Mouse (Mus musculus): ENCODE measurements at regions not wholly inside any gene's neighbourhood (a gene's known extent, or its start where the extent isn't known, plus 50 kb on each side); places are given as distances from the start of the nearest gene placed in this dataset.

GRCm38 (mm10) chr17:67569865-67570264, 62.7 kb downstream of the Lrrc30 start:
- Histone ChIP-seq H3K27me3 (no peaks in the 10 kb centered on the region), H3K4me3 (no peak overlapping the region), H3K4me2 (no peak overlapping the region), H3K27ac (no peak overlapping the region), H3K36me3 (no peaks in the 10 kb centered on the region), H3K9me3 (replicated peaks) (no peaks in the 10 kb centered on the region), H3K4me1 (replicated peaks) (no peaks in the 10 kb centered on the region), H3K9ac (no peak overlapping the region)
- WGBS, result 80% methylated on average over 6 of the region's 6 CpGs
- ATAC-seq (replicated peaks; ENCODE audit: insufficient number of reproducible peaks, insufficient read depth, low FRiP score, low read depth), result no peak

GRCm38 (mm10) chr17:67566216-67566615, 66.3 kb downstream of the Lrrc30 start:
- Histone ChIP-seq H3K27me3 (no peaks in the 10 kb centered on the region), H3K4me2 (no peak overlapping the region), H3K27ac (0 out of 2 replicates have a peak overlapping the region, but pooled peaks have one; percentile 32), H3K36me3 (no peaks in the 10 kb centered on the region), H3K4me3 (no peak overlapping the region), H3K9ac (no peak overlapping the region), H3K4me1 (replicated peaks) (no peaks in the 10 kb centered on the region), H3K9me3 (replicated peaks) (no peaks in the 10 kb centered on the region)
- ATAC-seq (replicated peaks; ENCODE audit: insufficient number of reproducible peaks, insufficient read depth, low FRiP score, low read depth), result no peak
- 78% methylated on average over 11 of the region's 11 CpGs for WGBS

DNA sequence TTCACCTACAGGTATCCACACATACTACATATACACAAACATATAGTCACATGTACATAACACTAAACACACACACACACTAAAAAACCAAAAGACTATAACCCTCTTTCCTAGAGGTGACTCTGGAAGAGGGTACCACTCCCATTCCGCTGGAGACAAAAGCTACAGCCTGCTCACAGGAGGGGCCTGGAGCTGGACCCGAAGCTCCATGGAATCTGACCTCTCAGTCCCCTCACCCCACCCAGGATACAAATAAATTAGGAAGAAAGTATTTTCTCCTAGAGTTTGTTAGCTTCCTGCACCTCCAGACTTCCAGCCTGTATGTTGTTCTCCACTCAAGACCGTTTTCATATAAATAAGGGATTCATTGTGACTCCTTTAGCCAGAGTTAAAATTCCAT, 66.8 kb downstream of the Lrrc30 start:
- ATAC-seq (replicated peaks; ENCODE audit: insufficient number of reproducible peaks, insufficient read depth, low FRiP score, low read depth), result no peak
- peak overlapping the region; percentile 32; the same call in 1 of the 2 replicates for H3K27ac ChIP-seq

DNA sequence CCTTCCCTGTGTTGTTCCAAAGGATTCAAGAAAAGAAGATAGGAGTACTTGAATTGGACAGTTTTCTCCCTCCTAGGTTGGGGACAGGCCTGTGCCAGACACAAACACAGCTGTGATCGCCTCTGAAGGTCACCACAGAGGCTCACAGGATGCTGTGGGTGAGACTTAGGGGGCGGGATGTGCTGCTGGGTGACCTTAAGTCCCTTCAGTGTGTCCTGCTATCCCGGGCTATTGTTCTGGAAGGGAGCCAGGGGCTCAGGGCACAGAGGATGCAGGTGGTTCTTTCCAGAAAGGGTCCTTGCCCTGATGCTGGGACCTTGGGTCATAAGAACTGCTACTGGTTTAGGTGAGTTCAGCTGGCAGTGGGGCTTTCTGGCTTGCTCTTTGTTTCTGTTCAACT, 67.7 kb downstream of the Lrrc30 start:
- 35% methylated on average over 3 of the region's 3 CpGs for WGBS
- ATAC-seq (replicated peaks; ENCODE audit: insufficient number of reproducible peaks, insufficient read depth, low FRiP score, low read depth), result no peak
- H3K9ac ChIP-seq, result no peak overlapping the region
- no peaks in the 10 kb centered on the region for H3K36me3 ChIP-seq
- H3K4me1 ChIP-seq (replicated peaks), result no peaks in the 10 kb centered on the region
- H3K9me3 ChIP-seq (replicated peaks), result no peaks in the 10 kb centered on the region
- H3K4me3 ChIP-seq, result no peak overlapping the region
- no peak overlapping the region for H3K27ac ChIP-seq
- H3K4me2 ChIP-seq, result no peak overlapping the region
- H3K27me3 ChIP-seq, result no peaks in the 10 kb centered on the region

More for the DNA sequence above, 66.8 kb downstream of the Lrrc30 start:
- Histone ChIP-seq H3K4me3 (no peak overlapping the region), H3K9me3 (replicated peaks) (no peaks in the 10 kb centered on the region), H3K9ac (no peak overlapping the region), H3K4me2 (no peak overlapping the region), H3K4me1 (replicated peaks) (no peaks in the 10 kb centered on the region), H3K27me3 (no peaks in the 10 kb centered on the region), H3K36me3 (no peaks in the 10 kb centered on the region)
- 51% methylated on average over 3 of the region's 3 CpGs for WGBS

GRCm38 (mm10) chr17:67563036-67563435, 69.5 kb downstream of the Lrrc30 start:
- 77% methylated on average over 7 of the region's 7 CpGs for WGBS
- H3K9ac ChIP-seq, result no peak overlapping the region
- H3K27me3 ChIP-seq, result no peaks in the 10 kb centered on the region
- no peak overlapping the region for H3K4me2 ChIP-seq
- no peak overlapping the region for H3K27ac ChIP-seq
- H3K4me1 ChIP-seq (replicated peaks), result no peaks in the 10 kb centered on the region
- ATAC-seq (replicated peaks; ENCODE audit: insufficient number of reproducible peaks, insufficient read depth, low FRiP score, low read depth), result no peak
- no peak overlapping the region for H3K4me3 ChIP-seq
- H3K36me3 ChIP-seq, result no peaks in the 10 kb centered on the region
- H3K9me3 ChIP-seq (replicated peaks), result no peaks in the 10 kb centered on the region

- H3K36me3 ChIP-seq, result no peaks in the 10 kb centered on the region
- 24% methylated on average over 4 of the region's 4 CpGs for WGBS
- H3K27me3 ChIP-seq, result no peaks in the 10 kb centered on the region
- no peak overlapping the region for H3K9ac ChIP-seq
- no peak overlapping the region for H3K27ac ChIP-seq
- H3K9me3 ChIP-seq (replicated peaks), result no peaks in the 10 kb centered on the region
- H3K4me1 ChIP-seq (replicated peaks), result no peaks in the 10 kb centered on the region
- ATAC-seq (replicated peaks; ENCODE audit: insufficient number of reproducible peaks, insufficient read depth, low FRiP score, low read depth), result no peak
- no peak overlapping the region for H3K4me3 ChIP-seq
- no peak overlapping the region for H3K4me2 ChIP-seq
Observed at GRCm38 (mm10) chr17:67561802-67562201, 70.7 kb downstream of the Lrrc30 start.

DNA sequence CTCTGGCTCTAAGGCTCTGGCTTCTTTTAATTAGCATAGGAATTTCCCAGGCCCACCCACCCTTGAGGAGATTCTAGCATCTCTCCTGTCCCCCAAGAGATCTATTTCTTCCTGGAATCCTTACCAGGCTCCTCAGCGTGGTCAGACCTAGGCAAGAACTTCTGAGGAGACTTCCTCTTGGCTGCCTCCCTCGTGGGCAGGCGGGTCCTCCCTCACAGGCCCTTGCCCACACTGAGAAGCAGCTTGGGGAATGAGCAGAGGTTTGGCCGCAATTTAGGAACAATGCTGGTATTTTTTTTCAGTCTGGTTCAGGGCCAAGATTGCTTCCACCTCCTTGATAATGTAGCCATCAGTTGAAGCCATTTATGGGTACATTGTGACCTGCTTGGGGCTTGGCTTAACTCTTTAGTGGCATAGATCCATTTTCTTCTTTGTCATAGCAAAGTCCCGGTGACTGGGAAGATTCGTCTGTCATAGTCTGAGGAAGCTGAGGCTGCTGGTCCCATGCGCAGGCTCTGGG, 75.1 kb downstream of the Lrrc30 start:
- Histone ChIP-seq H3K9me3 (replicated peaks) (no peaks in the 10 kb centered on the region), H3K27ac (no peak overlapping the region), H3K4me1 (replicated peaks) (no peaks in the 10 kb centered on the region), H3K9ac (no peak overlapping the region), H3K36me3 (no peaks in the 10 kb centered on the region), H3K4me2 (no peak overlapping the region), H3K4me3 (no peak overlapping the region), H3K27me3 (no peaks in the 10 kb centered on the region)
- 56% methylated on average over 7 of the region's 7 CpGs for WGBS
- no peak for ATAC-seq (replicated peaks; ENCODE audit: insufficient number of reproducible peaks, insufficient read depth, low FRiP score, low read depth)

- H3K9me3 ChIP-seq (replicated peaks), result no peaks in the 10 kb centered on the region
- no peak overlapping the region for H3K4me2 ChIP-seq
- 88% methylated on average over 21 of the region's 21 CpGs for WGBS
- no peaks in the 10 kb centered on the region for H3K27me3 ChIP-seq
- H3K4me3 ChIP-seq, result no peak overlapping the region
- no peak for ATAC-seq (replicated peaks; ENCODE audit: insufficient number of reproducible peaks, insufficient read depth, low FRiP score, low read depth)
- no peak overlapping the region for H3K9ac ChIP-seq
- no peaks in the 10 kb centered on the region for H3K36me3 ChIP-seq
- no peaks in the 10 kb centered on the region for H3K4me1 ChIP-seq (replicated peaks)
- no peak overlapping the region for H3K27ac ChIP-seq
Observed at GRCm38 (mm10) chr17:67552581-67553139, 79.9 kb downstream of the Lrrc30 start.

DNA sequence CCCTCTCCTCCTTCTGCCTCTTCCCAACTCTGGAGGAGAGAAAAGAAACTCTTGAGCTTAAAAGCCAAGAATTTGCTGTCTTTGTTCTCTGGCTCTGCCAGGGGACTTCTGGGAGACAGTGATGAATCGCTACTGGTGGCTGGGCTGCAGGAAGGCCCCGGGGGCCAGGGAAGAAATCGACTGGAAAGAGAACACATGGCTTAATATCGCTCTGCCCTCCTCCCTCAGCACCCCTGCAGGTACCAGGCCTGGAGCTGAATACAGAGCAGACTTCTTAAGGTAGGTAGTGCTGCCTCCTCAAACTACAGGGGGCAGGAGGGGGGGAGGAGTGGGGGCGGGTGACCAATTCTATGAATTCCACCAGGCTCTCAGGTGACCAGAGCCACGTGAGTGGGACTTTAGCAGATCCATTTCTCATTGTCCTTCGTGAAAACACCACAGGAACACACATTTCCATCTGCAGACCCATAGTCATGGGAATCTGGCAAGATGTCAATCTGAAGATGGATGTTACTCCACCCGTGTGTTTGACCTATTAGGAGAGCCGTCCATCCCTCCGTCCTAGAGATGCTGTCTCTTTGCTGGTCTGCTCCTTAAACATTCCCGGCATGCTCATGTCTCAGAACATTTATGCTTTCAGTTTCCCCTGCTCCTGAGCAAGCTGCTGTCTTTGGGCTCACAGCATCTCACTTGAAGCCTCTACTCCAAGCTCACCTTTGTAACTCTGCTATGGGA, 83.4 kb downstream of the Lrrc30 start:
- Histone ChIP-seq H3K36me3 (no peaks in the 10 kb centered on the region), H3K9me3 (replicated peaks) (no peaks in the 10 kb centered on the region), H3K27me3 (no peaks in the 10 kb centered on the region), H3K4me1 (replicated peaks) (no peaks in the 10 kb centered on the region), H3K4me2 (no peak overlapping the region), H3K27ac (no peak overlapping the region), H3K4me3 (no peak overlapping the region), H3K9ac (no peak overlapping the region)
- no peak for ATAC-seq (replicated peaks; ENCODE audit: insufficient number of reproducible peaks, insufficient read depth, low FRiP score, low read depth)
- 58% methylated on average over 11 of the region's 11 CpGs for WGBS

DNA sequence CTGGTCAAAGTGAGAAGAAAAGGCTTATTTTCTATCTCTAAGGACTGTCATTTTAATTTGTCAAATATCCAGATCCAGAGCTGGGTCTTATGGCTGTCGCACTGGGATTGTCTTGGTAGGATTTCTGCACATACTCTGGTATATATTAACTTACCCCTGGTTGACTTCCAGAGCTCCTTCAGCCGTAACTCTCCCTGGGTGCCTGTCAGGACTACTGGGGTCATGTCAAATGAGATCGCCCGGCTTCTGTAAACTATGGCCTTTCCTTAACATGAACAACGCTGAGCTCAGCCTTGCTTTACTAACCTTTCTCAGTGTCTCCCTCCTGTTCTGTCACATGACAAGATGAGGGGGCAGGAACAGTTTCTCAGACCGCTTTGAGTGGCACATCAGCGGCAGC, 88.1 kb downstream of the Lrrc30 start:
- H3K36me3 ChIP-seq, result no peaks in the 10 kb centered on the region
- no peak for ATAC-seq (replicated peaks; ENCODE audit: insufficient number of reproducible peaks, insufficient read depth, low FRiP score, low read depth)
- H3K9ac ChIP-seq, result no peak overlapping the region
- H3K27ac ChIP-seq, result no peak overlapping the region
- no peak overlapping the region for H3K4me3 ChIP-seq
- 83% methylated on average over 7 of the region's 7 CpGs for WGBS
- H3K4me2 ChIP-seq, result no peak overlapping the region
- H3K4me1 ChIP-seq (replicated peaks), result no peaks in the 10 kb centered on the region
- no peaks in the 10 kb centered on the region for H3K27me3 ChIP-seq
- H3K9me3 ChIP-seq (replicated peaks), result no peaks in the 10 kb centered on the region

GRCm38 (mm10) chr17:67532331-67532730, 100.2 kb downstream of the Lrrc30 start:
- ATAC-seq (replicated peaks; ENCODE audit: insufficient number of reproducible peaks, insufficient read depth, low FRiP score, low read depth), result no peak
- Histone ChIP-seq H3K9ac (no peak overlapping the region), H3K4me1 (replicated peaks) (no peaks in the 10 kb centered on the region), H3K27me3 (no peaks in the 10 kb centered on the region), H3K4me3 (no peak overlapping the region), H3K4me2 (no peak overlapping the region), H3K36me3 (no peaks in the 10 kb centered on the region), H3K27ac (no peak overlapping the region), H3K9me3 (replicated peaks) (no peaks in the 10 kb centered on the region)
